Mouse (Mus musculus) left cerebral cortex, adult 2 months (tissue): ENCODE measurements at regions not wholly inside any gene's neighbourhood (a gene's known extent, or its start where the extent isn't known, plus 50 kb on each side); places are given as distances from the start of the nearest gene placed in this dataset.
A peak's percentile ranks its signal among the peaks of the same experiment; 100 is the strongest.

Experiments used
- DNase-seq, 2 experiments: peaks; one replicate each; pipeline ENCODE4 v3.0.0; 2021 to 2022; ENCODE audit warnings: low spot score in 2 of 2, mixed read lengths in 1 of 2; ENCODE audit errors: extremely low spot score in 1 of 2
- H3K27ac ChIP-seq: fragments of 200-600 bp; 2 replicates; pipeline ENCODE4 v1.8.1; 2022
- H3K4me3 ChIP-seq: fragments of 200-600 bp; 2 replicates; pipeline ENCODE4 v1.8.1; 2022
- CTCF ChIP-seq: fragments of 200-600 bp; IDR thresholded peaks from 2 replicates; pipeline ENCODE4 v1.8.1; 2022; ENCODE audit warnings: antibody characterized with exemption, mild to moderate bottlenecking, moderate library complexity
- intact Hi-C: fragments of 180-260 bp; cut with DNase I; formaldehyde crosslinking; loops from one replicate; pipeline ENCODE4 v1.15.1; 2025

GRCm38 (mm10) chr15:52899822-52900221 is 984.9 kb upstream of the Gm7489 start:
- intact Hi-C loops: no loop called here
- TF ChIP-seq CTCF: no peak
- no peak overlapping the region for H3K4me3 ChIP-seq
- DNase-seq: no peak
- H3K27ac ChIP-seq: no peak overlapping the region

DNA sequence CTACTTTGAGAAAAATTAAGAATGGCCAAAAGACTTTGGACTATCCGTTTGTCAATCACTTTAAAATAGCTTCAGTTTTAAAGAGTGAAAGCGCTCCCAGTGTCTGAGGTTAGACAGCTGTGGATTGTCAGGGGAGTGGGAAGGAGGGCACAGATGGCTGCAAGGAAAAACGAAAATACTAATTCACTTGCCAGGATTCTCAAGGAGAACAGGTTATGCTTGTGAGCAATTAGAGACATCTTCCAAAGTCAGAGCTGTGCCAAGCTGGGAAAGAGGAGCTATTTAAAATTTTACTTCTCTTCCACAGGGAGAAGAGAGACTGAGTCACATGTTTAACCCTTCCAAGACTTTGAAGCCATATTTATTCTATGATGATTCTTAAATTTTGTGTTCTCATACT is 979.5 kb upstream of the Gm7489 start:
- intact Hi-C loops: no loop called here
- DNase-seq: no peak
- TF ChIP-seq CTCF: no peak
- Histone ChIP-seq H3K4me3 (no peak overlapping the region), H3K27ac (no peak overlapping the region)

DNA sequence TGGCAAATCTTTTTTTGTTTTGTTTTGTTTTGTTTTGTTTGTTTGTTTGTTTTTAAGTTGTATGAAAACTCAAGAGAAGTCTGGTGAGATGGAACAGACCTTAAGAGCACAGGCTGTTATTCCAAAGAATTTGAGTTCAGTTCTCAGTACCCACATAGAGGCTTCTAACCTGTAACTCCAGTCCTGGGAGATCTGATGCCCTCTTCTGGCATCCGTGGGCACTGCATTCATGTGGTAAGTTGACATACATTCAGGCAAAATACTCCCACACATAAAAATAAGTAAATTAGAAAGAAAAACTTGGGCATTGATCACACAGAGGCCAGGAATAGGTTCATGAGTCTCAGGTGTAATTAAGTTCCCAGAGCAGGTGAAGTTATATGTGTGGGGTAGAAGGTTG is 977.5 kb upstream of the Gm7489 start:
- DNase-seq: no peak
- peak; percentile 3; the same call in 1 of the 2 replicates for TF ChIP-seq CTCF
- Histone ChIP-seq H3K4me3 (no peak overlapping the region), H3K27ac (no peak overlapping the region)
- intact Hi-C loops: no loop called here

DNA sequence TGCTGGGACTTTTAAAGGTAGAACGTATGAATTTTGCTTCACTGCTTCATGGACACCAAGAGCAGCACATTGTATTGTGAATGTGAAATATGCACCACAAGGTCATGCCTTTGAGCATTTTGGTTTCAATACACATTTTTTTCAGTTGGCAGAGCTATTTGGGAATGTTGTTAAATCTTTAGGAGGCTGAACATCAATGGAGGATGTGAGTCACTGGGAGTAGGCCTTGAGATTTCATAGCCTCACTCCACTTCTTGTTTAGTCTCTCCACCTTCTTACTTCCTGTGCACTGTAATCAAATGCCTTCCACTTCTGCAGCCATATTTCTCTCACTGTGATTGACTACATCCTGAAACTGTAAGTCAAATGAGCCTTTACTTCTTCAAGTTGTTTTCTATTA is 962.4 kb upstream of the Gm7489 start:
- Histone ChIP-seq H3K27ac (no peak overlapping the region), H3K4me3 (no peak overlapping the region)
- no peak for DNase-seq
- intact Hi-C loops: no loop called here
- no peak for TF ChIP-seq CTCF

- no peak overlapping the region for H3K27ac ChIP-seq
- intact Hi-C loops: no loop called here
- no peak overlapping the region for H3K4me3 ChIP-seq
- DNase-seq: no peak
- no peak for TF ChIP-seq CTCF
Measured at GRCm38 (mm10) chr15:52928408-52928807, 956.3 kb upstream of the Gm7489 start.

DNA sequence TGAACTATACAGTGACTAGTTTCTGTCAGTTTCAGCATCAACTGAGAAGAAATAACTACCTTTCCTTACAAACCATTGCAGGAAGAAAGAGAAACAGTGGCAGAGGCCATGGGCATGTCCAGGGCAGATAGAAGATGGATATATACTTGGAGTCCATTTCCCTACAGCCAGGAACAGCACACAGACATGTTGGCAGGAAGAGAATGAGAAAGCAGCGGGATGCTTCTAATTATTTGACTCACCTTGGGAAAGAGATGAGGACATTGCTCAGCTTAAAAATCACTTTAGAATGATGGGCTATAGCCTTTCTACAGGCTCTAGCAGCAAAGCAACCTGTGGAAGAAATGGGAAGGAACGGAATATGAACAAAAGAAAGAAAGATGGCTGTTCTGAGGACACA is 947.6 kb upstream of the Gm7489 start:
- no peak overlapping the region for H3K27ac ChIP-seq
- no peak overlapping the region for H3K4me3 ChIP-seq
- intact Hi-C loops: no loop called here
- no peak for TF ChIP-seq CTCF
- DNase-seq: no peak

- H3K27ac ChIP-seq: no peak overlapping the region
- H3K4me3 ChIP-seq: no peak overlapping the region
- no peak for DNase-seq
- no peak for TF ChIP-seq CTCF
- intact Hi-C loops: no loop called here
Measured at GRCm38 (mm10) chr15:52944592-52944991, 940.1 kb upstream of the Gm7489 start.

DNA sequence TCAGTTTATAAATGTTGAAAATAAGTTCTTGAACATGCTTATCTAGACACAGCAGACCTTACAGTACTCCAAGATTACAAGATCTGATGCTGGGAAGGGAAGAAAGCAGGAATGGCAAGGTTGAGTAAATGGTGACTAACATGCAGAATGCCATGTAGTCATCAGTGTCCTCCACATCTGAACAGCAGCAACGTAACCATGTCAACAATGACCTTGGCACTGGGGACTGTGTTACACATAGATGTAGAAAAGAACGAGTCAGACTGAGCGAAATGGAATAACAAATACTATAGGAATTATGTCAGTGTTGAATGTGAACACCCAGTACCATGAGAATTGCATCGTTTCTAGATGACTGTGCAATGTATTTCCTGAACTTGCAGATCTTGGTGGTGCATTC is 936.5 kb upstream of the Gm7489 start:
- no peak for DNase-seq
- TF ChIP-seq CTCF: no peak
- H3K4me3 ChIP-seq: no peak overlapping the region
- intact Hi-C loops: no loop called here
- no peak overlapping the region for H3K27ac ChIP-seq

DNA sequence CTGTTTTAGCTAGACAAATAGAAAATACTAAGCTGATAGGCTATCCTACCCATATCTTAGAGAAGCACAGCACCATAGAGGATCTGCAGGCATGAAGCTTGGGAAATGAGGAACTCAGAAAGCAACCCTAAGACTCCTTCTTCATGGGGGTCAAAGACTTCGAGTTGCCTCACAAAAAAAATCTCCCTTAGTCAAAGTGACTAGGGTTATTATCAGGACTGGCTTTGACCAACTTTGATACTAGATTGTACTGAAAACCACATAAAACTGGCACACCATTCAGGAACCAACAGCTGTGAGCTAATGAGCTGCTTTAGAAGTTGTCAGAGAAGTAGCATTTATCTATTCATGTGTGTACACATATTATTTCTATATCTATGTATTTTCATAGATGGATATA is 931.2 kb upstream of the Gm7489 start:
- TF ChIP-seq CTCF: no peak
- intact Hi-C loops: no loop called here
- no peak overlapping the region for H3K27ac ChIP-seq
- H3K4me3 ChIP-seq: no peak overlapping the region
- no peak for DNase-seq

DNA sequence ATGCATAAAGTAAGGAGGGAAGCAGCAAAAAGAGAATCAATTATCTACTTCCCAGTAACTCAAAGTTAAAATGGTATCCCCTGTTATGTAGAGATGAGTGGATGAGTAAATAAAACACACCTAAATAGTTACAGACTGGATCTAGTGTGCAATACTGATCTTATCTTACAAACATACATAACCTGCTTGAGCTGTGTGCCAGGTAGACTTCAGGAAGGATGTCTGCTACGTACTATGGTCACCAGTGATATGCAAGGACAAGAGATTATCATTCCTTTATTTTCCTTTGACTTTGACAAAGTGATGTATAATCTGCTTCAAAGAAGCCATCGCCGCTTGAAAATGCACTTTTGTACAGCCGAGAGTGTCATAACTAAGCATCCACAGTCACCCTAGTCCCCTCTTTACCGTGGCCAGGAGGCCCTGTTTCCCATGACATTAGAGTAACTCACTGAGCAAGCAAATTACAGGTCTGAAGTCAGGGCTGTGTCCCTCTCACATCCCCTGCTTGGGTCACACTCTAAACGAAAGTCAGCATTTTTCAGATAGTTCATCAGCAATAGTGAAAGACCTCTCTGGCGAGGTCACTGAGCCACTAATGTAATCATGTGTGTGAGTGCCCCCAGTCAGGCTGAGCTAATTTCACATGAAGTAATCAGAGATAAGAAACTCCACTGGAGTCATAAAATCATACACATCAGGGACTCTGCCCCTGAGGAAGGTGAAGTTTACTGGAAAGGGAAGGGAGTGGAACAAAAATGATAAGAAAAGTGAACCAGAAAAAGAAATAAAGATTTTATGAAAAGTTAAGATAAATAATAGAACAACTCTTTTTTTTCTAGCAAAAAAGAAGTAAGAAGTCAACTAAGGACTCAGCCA is 929.8 kb upstream of the Gm7489 start:
- no peak for DNase-seq
- intact Hi-C loops: no loop called here
- H3K4me3 ChIP-seq: no peak overlapping the region
- no peak for TF ChIP-seq CTCF
- H3K27ac ChIP-seq: no peak overlapping the region

- DNase-seq: no peak
- peak overlapping the region; percentile 36; the same call in 1 of the 2 replicates for H3K27ac ChIP-seq
- intact Hi-C loops: loop anchor here (1.0 kb wide), 1 partner anchor 104 kb away; no protein-coding TSS in a partner anchor
- no peak for TF ChIP-seq CTCF
- H3K4me3 ChIP-seq: no peak overlapping the region
Measured at GRCm38 (mm10) chr15:52959711-52960110, 925.0 kb upstream of the Gm7489 start.

- no peak for TF ChIP-seq CTCF
- no peak overlapping the region for H3K27ac ChIP-seq
- DNase-seq: no peak
- intact Hi-C loops: no loop called here
- H3K4me3 ChIP-seq: no peak overlapping the region
Measured at GRCm38 (mm10) chr15:52961491-52961890, 923.2 kb upstream of the Gm7489 start.

DNA sequence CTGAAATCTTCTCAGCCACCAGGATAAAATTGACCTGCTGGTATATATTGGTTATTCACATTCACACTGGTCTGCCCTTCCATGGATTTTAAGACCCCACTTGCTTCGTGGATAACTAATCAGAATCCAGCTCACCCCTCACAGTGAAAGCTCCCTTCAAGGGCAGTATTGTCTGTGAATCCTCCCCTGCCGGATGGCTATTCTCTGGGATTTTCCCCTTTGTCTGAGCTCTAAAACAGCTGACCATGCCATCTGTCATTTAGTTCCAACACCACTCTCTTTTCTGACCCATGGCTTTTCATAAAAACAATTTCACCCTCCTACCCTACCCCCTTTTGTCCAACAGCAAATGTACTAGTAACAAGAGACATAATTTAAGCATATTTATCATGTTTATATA is 920.8 kb upstream of the Gm7489 start:
- Histone ChIP-seq H3K4me3 (no peak overlapping the region), H3K27ac (no peak overlapping the region)
- intact Hi-C loops: no loop called here
- no peak for TF ChIP-seq CTCF
- DNase-seq: no peak
